Mouse (Mus musculus): ENCODE results near the gene Capn7. TPM values are rescaled to one million over a fixed set of nuclear protein-coding genes. Genes with fewer than 3 reads are reported as not detected.

Gene Capn7
- total and polyA plus RNA-seq, 3 experiments, result 27.9 to 45.0 (median 33.3) TPM

DNA sequence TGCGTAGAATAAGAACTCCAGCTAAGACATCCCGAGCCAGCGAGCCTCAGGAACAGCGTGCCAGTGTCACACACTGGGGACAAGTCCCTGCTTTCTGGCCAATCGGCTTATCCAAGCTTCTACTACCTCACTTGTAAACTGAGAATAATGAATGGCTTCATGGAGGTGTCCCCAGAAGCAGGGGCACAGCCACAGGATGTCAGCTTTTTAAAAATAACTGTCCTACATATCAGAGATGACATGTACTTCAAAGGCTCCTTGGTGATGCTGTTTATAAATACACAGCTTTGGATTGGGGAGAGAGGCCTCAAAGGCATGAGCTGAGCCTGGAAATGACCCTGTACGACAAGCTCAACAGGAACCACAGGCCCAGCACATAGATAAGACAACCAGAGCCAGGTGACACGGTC lies 78.5 kb downstream of the Capn7 start:
- dilution Hi-C loops (cut with MboI; ENCODE audit: extremely low pct_ligation_motif_present, extremely low pct_unique_long_range_greater_than_20kb, low sequenced_read_pairs) (no loop called here), in situ Hi-C loops (cut with MboI; ENCODE audit: low pct_ligation_motif_present, low pct_unique_long_range_greater_than_20kb, low sequenced_read_pairs) (no loop called here)
- Histone ChIP-seq H3K27ac (ENCODE audit: insufficient read depth, low read depth) (peak overlapping the region; percentile 97), H3K4me3 (replicated peaks in 1 of 3; ENCODE audit: low read depth in 2 of 3, low read length in 2 of 3, poor library complexity in 1 of 3) (no peak overlapping the region), H3K4me2 (ENCODE audit: insufficient read depth, low read depth, poor library complexity, severe bottlenecking) (0 out of 2 replicates have a peak overlapping the region, but pooled peaks have one; percentile 39), H3K36me3 (replicated peaks in 1 of 2; ENCODE audit: control insufficient read depth in 1 of 2, insufficient read depth in 1 of 2, low read length in 1 of 2) (peaks cover 27 to 76% of the 10 kb centered on the region in 2 experiments), H3K9ac (ENCODE audit: insufficient read depth, low read depth) (0 out of 2 replicates have a peak overlapping the region, but pooled peaks have one; percentile 12), H3K4me1 (ENCODE audit: control insufficient read depth in 1 of 2, insufficient read depth in 2 of 2) (peaks cover 74 to 99% of the 10 kb centered on the region in 2 experiments), H3K27me3 (replicated peaks) (no peaks in the 10 kb centered on the region), H3K79me2 (replicated peaks; ENCODE audit: control insufficient read depth, extremely low read depth, insufficient read depth, poor library complexity, severe bottlenecking) (peaks cover 80% of the 10 kb centered on the region), H3K9me3 (replicated peaks; ENCODE audit: low read length) (no peaks in the 10 kb centered on the region)
- TF ChIP-seq JUN (IDR thresholded peaks at IDR 0.05; ENCODE audit: insufficient read depth, low read depth, low read length), result no peak
- no peak for TF ChIP-seq NELFE (IDR thresholded peaks at IDR 0.05; ENCODE audit: low read depth, low read length)
- no peak for TF ChIP-seq ETS1 (conservative IDR thresholded peaks at IDR 0.05; ENCODE audit: low read depth, low read length)
- no peak for TF ChIP-seq UBTF (IDR thresholded peaks at IDR 0.05; ENCODE audit: low read depth, low read length)
- no peak for TF ChIP-seq CTCF (conservative IDR thresholded peaks at IDR 0.05 in 1 of 2, IDR thresholded peaks at IDR 0.05 in 1 of 2; ENCODE audit: low read depth in 2 of 2, low read length in 2 of 2)
- no peak for TF ChIP-seq E2F4 (IDR thresholded peaks at IDR 0.05; ENCODE audit: insufficient replicate concordance, low read depth, low read length)
- TF ChIP-seq SIN3A (IDR thresholded peaks at IDR 0.05; ENCODE audit: low read length), result no peak
- TF ChIP-seq MYC (IDR thresholded peaks at IDR 0.05; ENCODE audit: low read depth, low read length), result no peak
- no peak for TF ChIP-seq SMC3 (IDR thresholded peaks at IDR 0.05; ENCODE audit: low read depth, low read length)
- TF ChIP-seq ZC3H11A (IDR thresholded peaks at IDR 0.05; ENCODE audit: low read depth, low read length), result no peak
- DNase-seq (ENCODE audit: extremely low read depth), result no peak

DNA sequence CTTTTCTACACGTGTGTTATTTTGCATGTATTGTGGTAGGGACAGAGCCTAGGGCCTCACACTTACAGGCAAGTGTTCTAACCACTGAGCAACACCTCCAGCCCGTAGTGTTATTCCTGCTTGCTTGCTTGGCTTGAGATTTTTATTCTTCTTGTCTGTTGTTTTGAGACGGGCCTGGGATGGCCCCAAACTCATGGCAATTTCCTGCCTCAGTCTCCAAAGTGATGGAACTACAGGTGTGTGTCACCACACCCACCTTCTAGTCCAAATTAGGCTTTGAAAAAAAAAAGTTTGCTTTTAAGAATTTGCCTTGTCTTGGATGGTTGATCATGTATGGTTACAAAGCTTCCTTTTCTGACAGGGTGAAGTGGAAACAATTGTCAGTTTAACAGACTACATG lies 80.0 kb downstream of the Capn7 start:
- in situ Hi-C loops (cut with MboI; ENCODE audit: low pct_ligation_motif_present, low pct_unique_long_range_greater_than_20kb, low sequenced_read_pairs), result no loop called here
- Histone ChIP-seq H3K27me3 (replicated peaks) (no peaks in the 10 kb centered on the region), H3K4me1 (ENCODE audit: control insufficient read depth in 1 of 2, insufficient read depth in 2 of 2) (peaks cover 69 to 99% of the 10 kb centered on the region in 2 experiments), H3K79me2 (replicated peaks; ENCODE audit: control insufficient read depth, extremely low read depth, insufficient read depth, poor library complexity, severe bottlenecking) (peaks cover 80% of the 10 kb centered on the region), H3K36me3 (replicated peaks in 1 of 2; ENCODE audit: control insufficient read depth in 1 of 2, insufficient read depth in 1 of 2, low read length in 1 of 2) (peaks cover 16 to 74% of the 10 kb centered on the region in 2 experiments), H3K4me3 (replicated peaks in 1 of 3; ENCODE audit: low read depth in 2 of 3, low read length in 2 of 3, poor library complexity in 1 of 3) (no peak overlapping the region), H3K9ac (ENCODE audit: insufficient read depth, low read depth) (no peak overlapping the region), H3K9me3 (replicated peaks; ENCODE audit: low read length) (no peaks in the 10 kb centered on the region), H3K4me2 (ENCODE audit: insufficient read depth, low read depth, poor library complexity, severe bottlenecking) (0 out of 2 replicates have a peak overlapping the region, but pooled peaks have one; percentile 44), H3K27ac (ENCODE audit: insufficient read depth, low read depth) (peak overlapping the region; percentile 97)
- DNase-seq (ENCODE audit: extremely low read depth), result peak; percentile 87
- dilution Hi-C loops (cut with MboI; ENCODE audit: extremely low pct_ligation_motif_present, extremely low pct_unique_long_range_greater_than_20kb, low sequenced_read_pairs), result no loop called here
- TF ChIP-seq NELFE (IDR thresholded peaks at IDR 0.05; ENCODE audit: low read depth, low read length) (no peak), IRF4 (IDR thresholded peaks at IDR 0.05; ENCODE audit: low read depth, low read length) (peak; percentile 81), ZC3H11A (IDR thresholded peaks at IDR 0.05; ENCODE audit: low read depth, low read length) (no peak), UBTF (IDR thresholded peaks at IDR 0.05; ENCODE audit: low read depth, low read length) (0 out of 2 replicates have a peak, but pooled peaks have one; percentile 27), HCFC1 (IDR thresholded peaks at IDR 0.05; ENCODE audit: low read depth, low read length) (no peak), TCF12 (IDR thresholded peaks at IDR 0.05; ENCODE audit: low read depth, low read length) (peak; percentile 88), MXI1 (IDR thresholded peaks at IDR 0.05; ENCODE audit: low read depth, low read length) (peak; percentile 69), POLR2AphosphoS2 (IDR thresholded peaks at IDR 0.05; ENCODE audit: low read depth, low read length) (no peak; the same call in 1 of the 2 replicates), MEF2A (IDR thresholded peaks at IDR 0.05; ENCODE audit: borderline replicate concordance, low read depth, low read length) (peak; percentile 97), MAFK (IDR thresholded peaks at IDR 0.05; ENCODE audit: insufficient replicate concordance, low read length) (0 out of 2 replicates have a peak, but pooled peaks have one; percentile 33), CHD1 (IDR thresholded peaks at IDR 0.05; ENCODE audit: low read depth, low read length) (no peak), MYC (IDR thresholded peaks at IDR 0.05; ENCODE audit: low read depth, low read length) (peak; percentile 86; the same call in 1 of the 2 replicates), USF2 (conservative IDR thresholded peaks at IDR 0.05; ENCODE audit: low read depth, low read length) (no peak), NRF1 (IDR thresholded peaks at IDR 0.05; ENCODE audit: low read depth, low read length) (no peak), SIN3A (IDR thresholded peaks at IDR 0.05; ENCODE audit: low read length) (peak; percentile 93), ETS1 (conservative IDR thresholded peaks at IDR 0.05; ENCODE audit: low read depth, low read length) (peak; percentile 93), SMC3 (IDR thresholded peaks at IDR 0.05; ENCODE audit: low read depth, low read length) (no peak; the same call in none of the 2 replicates), MAZ (IDR thresholded peaks at IDR 0.05; ENCODE audit: low read depth, low read length) (peak; percentile 61; the same call in 1 of the 2 replicates), GABPA (IDR thresholded peaks at IDR 0.05; ENCODE audit: insufficient replicate concordance, low read depth, low read length) (no peak), JUND (conservative IDR thresholded peaks at IDR 0.05; ENCODE audit: low read depth, low read length) (peak; percentile 70), EP300 (IDR thresholded peaks at IDR 0.05; ENCODE audit: low read length) (peak; percentile 96), RCOR1 (conservative IDR thresholded peaks at IDR 0.05; ENCODE audit: low read depth, low read length) (no peak; the same call in 1 of the 2 replicates), KAT2A (IDR thresholded peaks at IDR 0.05; ENCODE audit: insufficient replicate concordance, low read length) (no peak), ZMIZ1 (IDR thresholded peaks at IDR 0.05; ENCODE audit: low read depth, low read length) (0 out of 2 replicates have a peak, but pooled peaks have one; percentile 44), TBP (conservative IDR thresholded peaks at IDR 0.05; ENCODE audit: low read depth, low read length) (peak; percentile 71), POLR2A (IDR thresholded peaks at IDR 0.05; ENCODE audit: low read depth, low read length) (peak; percentile 16; the same call in 1 of the 2 replicates), USF1 (IDR thresholded peaks at IDR 0.05; ENCODE audit: low read depth, low read length) (no peak)
